In genomic region chr7:28380237-28381016, GRCm38 (mm10) we compare ENCODE assay signal across 7 mouse cellular contexts. TPM values are rescaled to one million over a fixed set of nuclear protein-coding genes. Genes with fewer than 3 reads are reported as not detected.
DNase-seq lines count a peak whose midpoint lies in the region; ATAC-seq and TF ChIP-seq lines count a peak whose summit lies in the region.

Zfp36 (minus strand) TSS chr7:28380253.

- WGBS in forebrain, embryonic 10.5 days: 57% methylated on average over 17 of the region's 17 CpGs
- WGBS in hindbrain, embryonic 16.5 days: 56% methylated on average over 17 of the region's 17 CpGs
- 54% methylated on average over 17 of the region's 17 CpGs for WGBS in midbrain, embryonic 14.5 days

- peaks cover 81% of the 10 kb centered on the region for H3K4me1 ChIP-seq in forebrain, embryonic 10.5 days
- H3K4me1 ChIP-seq in hindbrain, embryonic 16.5 days (ENCODE audit: control insufficient read depth, insufficient read depth, low read depth, low read length): peaks cover 34% of the 10 kb centered on the region
- H3K4me1 ChIP-seq in midbrain, embryonic 14.5 days (ENCODE audit: control insufficient read depth, insufficient read depth, low read length): peaks cover 29% of the 10 kb centered on the region

- intact Hi-C loops in gastrocnemius, postnatal 14 days (cut with DNase I; ENCODE audit: low total_unique reads): no loop called here

- peak within 1 kb of the TSS; percentile 90 for H3K27ac ChIP-seq in forebrain, embryonic 10.5 days
- H3K27ac ChIP-seq in hindbrain, embryonic 16.5 days (ENCODE audit: low read depth, low read length): peak within 1 kb of the TSS; percentile 72
- H3K27ac ChIP-seq in midbrain, embryonic 14.5 days (replicated peaks; ENCODE audit: low read depth, low read length): peak within 1 kb of the TSS; percentile 52

- peak within 1 kb of the TSS; percentile 70 for H3K9ac ChIP-seq in hindbrain, embryonic 16.5 days (ENCODE audit: low read depth, low read length)
- peak within 1 kb of the TSS; percentile 66 for H3K9ac ChIP-seq in midbrain, embryonic 14.5 days (replicated peaks; ENCODE audit: low read length)

- H3K79me3 ChIP-seq in C2C12 (ENCODE audit: low read depth): peaks cover 20% of the 10 kb centered on the region

- peaks cover 4% of the 10 kb centered on the region for H3K36me3 ChIP-seq in C2C12 (ENCODE audit: control insufficient read depth, insufficient read depth)
- H3K36me3 ChIP-seq in forebrain, embryonic 10.5 days (replicated peaks): peaks cover 16% of the 10 kb centered on the region
- no peaks in the 10 kb centered on the region for H3K36me3 ChIP-seq in hindbrain, embryonic 16.5 days (ENCODE audit: control insufficient read depth, insufficient read depth, low read length)
- peaks cover 3% of the 10 kb centered on the region; the same call in 1 of the 2 replicates for H3K36me3 ChIP-seq in midbrain, embryonic 14.5 days (ENCODE audit: control insufficient read depth, insufficient read depth, low read length)

- H3K4me2 ChIP-seq in hindbrain, embryonic 16.5 days (ENCODE audit: low read length): peak within 1 kb of the TSS; percentile 70
- H3K4me2 ChIP-seq in midbrain, embryonic 14.5 days (ENCODE audit: low read length): peak within 1 kb of the TSS; percentile 73

- no peak for ATAC-seq in CD4-positive, CD25-positive, alpha-beta regulatory T cell, adult 4 months
- no peak for ATAC-seq in hindbrain, embryonic 16.5 days
- ATAC-seq in midbrain, embryonic 14.5 days (ENCODE audit: low FRiP score, low TSS enrichment): no peak

- H3K79me2 ChIP-seq in C2C12 (ENCODE audit: control insufficient read depth, insufficient read depth): peaks cover 28% of the 10 kb centered on the region

- peak within 1 kb of the TSS; percentile 42 for H3ac ChIP-seq in C2C12 (ENCODE audit: control insufficient read depth, insufficient read length, low read depth)

- TF ChIP-seq CTCF in C2C12 (IDR thresholded peaks at IDR 0.05; ENCODE audit: control insufficient read depth, insufficient read depth, insufficient read length): no peak

- H3K4me3 ChIP-seq in C2C12 (ENCODE audit: insufficient read depth, poor library complexity, severe bottlenecking): peak within 1 kb of the TSS; percentile 57
- H3K4me3 ChIP-seq in forebrain, embryonic 10.5 days: peak within 1 kb of the TSS; percentile 69
- H3K4me3 ChIP-seq in hindbrain, embryonic 16.5 days (ENCODE audit: low read length): peak within 1 kb of the TSS; percentile 53
- peak within 1 kb of the TSS; percentile 45 for H3K4me3 ChIP-seq in midbrain, embryonic 14.5 days (replicated peaks; ENCODE audit: low read depth, low read length)

- H3K27me3 ChIP-seq in C2C12 (ENCODE audit: control insufficient read depth, insufficient read depth, insufficient read length): no peaks in the 10 kb centered on the region
- peaks cover 14% of the 10 kb centered on the region for H3K27me3 ChIP-seq in forebrain, embryonic 10.5 days (ENCODE audit: poor library complexity, severe bottlenecking)
- no peaks in the 10 kb centered on the region for H3K27me3 ChIP-seq in hindbrain, embryonic 16.5 days (replicated peaks; ENCODE audit: control insufficient read depth, insufficient read depth, low read length)
- no peaks in the 10 kb centered on the region for H3K27me3 ChIP-seq in midbrain, embryonic 14.5 days (ENCODE audit: control insufficient read depth, insufficient read depth, low read length)

- no peaks in the 10 kb centered on the region for H3K9me3 ChIP-seq in forebrain, embryonic 10.5 days
- no peaks in the 10 kb centered on the region for H3K9me3 ChIP-seq in hindbrain, embryonic 16.5 days (ENCODE audit: control insufficient read depth, low read length)
- no peaks in the 10 kb centered on the region for H3K9me3 ChIP-seq in midbrain, embryonic 14.5 days (ENCODE audit: control insufficient read depth, low read length)

- no peak for DNase-seq in forebrain, embryonic 10.5 days (ENCODE audit: extremely low spot score, low spot score)
- DNase-seq in midbrain, embryonic 14.5 days: no peak
- DNase-seq in testis, postnatal 10 days (ENCODE audit: low spot score): no peak
- DNase-seq in gastrocnemius, postnatal 14 days: no peak

TF ChIP-seq in C2C12, 6 proteins besides CTCF, POLR2A, EP300 and RAD21:
- TF ChIP-seq MAX (IDR thresholded peaks at IDR 0.05) (no peak), FOSL1 (IDR thresholded peaks at IDR 0.05; ENCODE audit: insufficient read depth, low read length, poor library complexity, severe bottlenecking) (no peak), USF1 (IDR thresholded peaks at IDR 0.05; ENCODE audit: low read depth) (no peak), MYOG (IDR thresholded peaks at IDR 0.05; ENCODE audit: control insufficient read depth, extremely low read depth, insufficient read length) (no peak), CEBPB (IDR thresholded peaks at IDR 0.05; ENCODE audit: low read depth) (no peak), MYOD1 (IDR thresholded peaks at IDR 0.05; ENCODE audit: control insufficient read depth, insufficient read length, low read depth) (no peak)

RNA-seq across cellular contexts. Expression of gene Zfp36, which starts in this region (rescaled TPM):
- polyA plus RNA-seq in C2C12 (2012; fragmentation: generic; extraction: Trizol): 11.2 TPM
- 100 to 1,000 TPM; 156 to 341 TPM for polyA plus RNA-seq in CD4-positive, CD25-positive, alpha-beta regulatory T cell, adult 4 months (2017; shearing (Covaris generic))
- polyA plus RNA-seq in forebrain, embryonic 10.5 days (2016; fragmentation: Nextera tagmentation; extraction: Ambion mirVana): 4.5 TPM in 2 replicates
- polyA plus RNA-seq in hindbrain, embryonic 16.5 days (2015; fragmentation: Nextera tagmentation; extraction: Ambion mirVana): 3.9 and 4.0 TPM in 2 replicates
- 1.8 and 3.4 TPM in 2 replicates for polyA plus RNA-seq in midbrain, embryonic 14.5 days (2014; fragmentation: Nextera tagmentation; extraction: Ambion mirVana)
- 10 to 100 TPM in 1 of 2 experiments, 1 to 10 TPM in 1; 5.9 to 11.6 TPM for total RNA-seq in gastrocnemius, postnatal 14 days (2021)

Comparison
In these comparisons a context has a peak if more than half of its experiments do, and no peak if none do; other contexts are left out.
1. RNA of gene Zfp36 (polyA plus RNA-seq): 156 to 341 TPM in CD4-positive, CD25-positive, alpha-beta regulatory T cell, adult 4 months; 11.2 TPM in C2C12 (single experiment), 4.5 TPM in forebrain, embryonic 10.5 days, 3.9 to 4.0 TPM in hindbrain, embryonic 16.5 days and 1.8 to 3.4 TPM in midbrain, embryonic 14.5 days; every median in the first group is over 10 times any median in the second.
2. Peak in every context shown above with its lines, with median percentiles within 50 percentile points of each other: H3K4me3 ChIP-seq and H3K27ac ChIP-seq.